Mouse (Mus musculus) C2C12 (cell line): ENCODE measurements around the gene Kat5.

ENCODE experiments used
- CEBPB ChIP-seq: IDR thresholded peaks from one replicate; pipeline ENCODE4 v1.6.1; 2011; ENCODE audit warnings: low read depth, mild to moderate bottlenecking, control low read depth, moderate library complexity
- CTCF ChIP-seq: IDR thresholded peaks from one replicate; pipeline ENCODE4 v1.5.1; 2011; ENCODE audit not compliant: control insufficient read depth, insufficient read depth, insufficient read length
- MAX ChIP-seq: IDR thresholded peaks from one replicate; pipeline ENCODE4 v1.6.1; 2011; ENCODE audit warnings: mild to moderate bottlenecking, control low read depth
- MYOG ChIP-seq: IDR thresholded peaks from one replicate; pipeline ENCODE4 v1.6.1; 2011; ENCODE audit not compliant: control insufficient read depth, insufficient read length; ENCODE audit errors: extremely low read depth
- USF1 ChIP-seq: IDR thresholded peaks from one replicate; pipeline ENCODE4 v1.6.1; 2011; ENCODE audit warnings: low read depth, mild to moderate bottlenecking, control low read depth, moderate library complexity

GRCm38 (mm10) chr19:5560457-5561041 is 49.5 kb downstream of the Kat5 start, which contains the start of gene Ovol1:
- TF ChIP-seq CTCF (no peak), USF1 (no peak), MAX (no peak), MYOG (no peak), CEBPB (no peak)
